Mouse (Mus musculus) frontal cortex, postnatal 36 days (tissue): ENCODE results near the gene Acot2.
"Not testable (repeated sequence)": the region's sequence is repeated elsewhere in the genome, so short reads cannot be mapped to it uniquely, and the experiment has no call there.

Source experiments
- DNase-seq, 2 experiments: peaks; one replicate each; pipeline ENCODE4 v3.0.0; 2022; ENCODE audit warnings: low spot score in 2 of 2

Acot2 gene

DNA sequence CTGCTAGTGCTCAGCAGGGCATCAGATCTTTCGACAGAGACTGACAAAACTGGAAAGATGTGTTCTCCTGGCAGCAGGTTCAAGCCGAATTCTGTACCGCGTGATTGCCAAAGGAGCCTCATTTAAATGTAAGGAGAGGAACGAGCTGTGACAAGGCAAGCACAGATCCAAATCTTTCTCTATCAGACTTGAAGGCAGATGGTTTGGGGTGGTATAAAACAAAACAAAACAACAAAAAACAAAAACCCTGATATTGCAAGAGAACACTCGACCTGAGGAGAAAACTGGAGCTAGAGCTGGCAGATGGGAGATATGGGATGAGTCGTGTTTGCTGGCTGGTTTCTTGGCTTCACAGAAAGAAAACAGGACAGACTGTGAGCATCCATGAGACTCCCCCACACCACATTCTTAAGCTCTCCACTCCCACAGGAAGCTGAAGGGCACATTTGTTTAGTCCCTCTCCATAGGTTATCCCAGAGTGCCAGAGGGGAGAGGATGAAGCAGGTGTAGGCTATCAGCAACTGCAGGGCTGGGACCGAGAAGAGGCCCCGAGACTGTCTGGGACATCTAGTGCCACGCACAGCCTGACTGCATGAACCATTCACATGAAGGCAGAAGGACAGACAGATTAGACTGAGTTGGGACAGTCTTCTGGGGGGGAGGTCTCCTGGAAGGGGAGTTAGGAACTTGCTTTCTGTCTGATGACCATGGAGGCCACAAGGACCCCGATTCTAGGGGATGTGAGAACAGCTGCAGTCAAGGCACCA, 10.9 kb downstream of the Acot2 start:
- peak; percentile 25 to 31 for DNase-seq

GRCm38 (mm10) chr12:83999237-83999636, 11.6 kb downstream of the Acot2 start:
- not testable (repeated sequence) for DNase-seq

DNA sequence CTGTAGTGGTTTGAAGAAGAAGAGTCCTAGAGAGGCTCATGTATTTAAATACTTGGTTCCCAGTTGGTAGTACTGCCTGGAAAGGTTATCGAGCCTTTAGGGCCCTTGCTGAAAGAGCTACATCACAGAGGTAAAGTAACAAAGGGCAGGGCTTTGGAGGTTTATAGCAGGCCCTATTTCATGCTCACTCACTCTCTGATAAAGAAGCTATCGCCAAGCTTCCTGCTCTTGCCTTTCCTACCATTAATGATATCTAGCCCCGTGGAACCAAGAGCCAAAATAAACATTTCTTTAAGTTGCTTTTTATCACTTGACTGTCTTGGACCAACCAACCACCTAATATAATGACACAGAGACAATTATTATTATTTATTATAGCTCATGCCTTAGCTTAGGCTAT, 12.8 kb downstream of the Acot2 start:
- no peak for DNase-seq

DNA sequence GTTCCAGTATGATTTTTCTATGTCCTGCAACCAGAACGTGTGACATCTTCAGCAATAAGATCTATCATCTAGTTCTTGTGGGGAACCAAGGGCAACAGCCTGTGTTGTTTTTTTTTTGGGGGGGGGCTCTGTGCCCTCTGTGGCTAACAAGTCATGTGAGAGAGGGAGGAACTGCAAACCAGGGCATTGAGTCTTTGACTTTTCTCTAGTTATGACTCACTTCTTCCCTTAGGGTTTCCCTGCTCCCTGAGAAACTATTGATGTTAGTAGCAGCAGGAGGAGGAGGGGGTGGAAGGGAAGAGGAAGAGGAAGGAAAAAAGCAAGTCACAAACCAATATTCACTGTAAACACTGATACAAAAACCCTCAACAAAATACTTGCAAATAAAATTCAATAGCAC, 16.2 kb downstream of the Acot2 start:
- no peak for DNase-seq

- no peak for DNase-seq
Measured at GRCm38 (mm10) chr12:84008251-84008650, 20.6 kb downstream of the Acot2 start.

DNA sequence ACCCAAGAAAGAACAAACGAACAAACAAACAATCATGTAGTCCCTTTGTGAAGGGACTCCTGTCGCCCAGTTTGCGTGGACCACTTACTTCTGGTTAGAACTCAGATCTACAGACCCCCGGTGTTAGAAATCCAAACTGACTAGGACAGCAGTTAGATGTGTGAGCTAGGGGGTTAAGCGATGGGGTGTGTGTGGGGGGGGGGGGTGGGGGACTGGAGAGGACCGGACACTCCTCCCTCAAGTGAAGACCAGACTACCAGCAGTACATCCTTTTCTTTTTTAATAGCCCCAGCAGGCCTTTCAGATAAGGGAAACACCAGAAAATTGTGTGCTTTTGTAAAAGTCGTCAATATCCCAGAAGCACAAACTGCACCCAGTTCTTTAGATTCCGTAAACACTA, 21.1 kb downstream of the Acot2 start:
- DNase-seq = no peak

GRCm38 (mm10) chr12:84009171-84009965, 21.7 kb downstream of the Acot2 start, which contains the start of gene Acot1:
Acot1 (plus strand) TSS chr12:84009490.
- DNase-seq = peak; percentile 42 to 64

DNA sequence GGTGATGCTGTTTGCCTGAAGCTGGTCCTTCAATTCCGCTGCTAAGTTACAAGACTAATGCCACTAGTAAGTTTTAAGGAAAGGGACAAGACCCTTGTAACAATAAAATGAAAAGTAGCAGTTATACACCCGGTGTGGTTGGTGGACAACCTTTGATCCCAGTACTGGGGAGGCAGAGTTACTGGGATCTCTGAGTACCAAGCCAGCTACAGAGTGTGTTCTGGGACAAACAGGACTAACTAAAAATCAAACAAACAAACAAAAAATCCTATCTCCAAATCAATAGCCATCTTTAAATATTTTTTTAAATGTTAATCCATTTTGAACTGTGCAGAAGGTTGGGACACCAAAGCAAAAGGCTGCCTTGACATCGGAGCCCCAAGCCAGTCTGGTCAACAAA, 22.5 kb downstream of the Acot2 start:
- DNase-seq = no peak

DNA sequence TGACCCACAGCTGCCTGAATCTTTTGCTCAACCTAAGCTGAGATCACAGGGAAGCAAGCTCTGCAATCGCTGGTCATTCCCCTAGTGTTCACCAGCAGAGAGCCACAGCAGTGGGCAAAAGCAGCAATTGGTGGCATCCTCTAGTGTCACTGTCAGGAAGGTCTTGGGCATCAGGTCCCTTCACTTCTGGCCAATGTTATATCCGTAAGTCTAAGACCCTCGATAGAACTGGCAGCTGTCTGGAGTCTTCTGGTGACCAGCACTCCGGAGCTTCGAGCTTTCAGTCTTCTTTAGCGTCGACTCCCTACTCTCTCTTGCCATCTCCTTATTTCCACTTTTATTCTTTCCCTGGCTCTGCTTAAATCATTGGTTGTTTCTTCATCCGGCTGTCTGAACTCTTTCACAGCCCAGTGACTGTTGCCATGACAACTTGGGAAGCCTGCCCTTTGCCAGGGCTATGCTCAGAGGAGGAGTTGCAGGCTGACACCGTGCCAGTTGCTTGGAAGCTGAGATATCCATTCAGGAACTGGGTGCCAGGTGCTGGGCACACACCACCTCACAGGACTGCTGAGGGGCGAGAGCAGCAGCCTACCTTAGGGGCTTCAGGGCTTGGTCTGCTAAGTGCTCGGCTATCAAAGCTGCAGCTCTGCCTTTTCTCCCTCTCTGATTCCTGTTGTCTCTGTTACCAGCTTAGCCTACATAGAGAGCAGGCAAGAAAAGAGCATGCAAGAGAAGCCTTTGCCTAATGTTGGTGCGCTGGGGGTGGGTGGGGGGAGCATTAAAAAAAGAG, 23.8 kb downstream of the Acot2 start:
- peak; percentile 54 to 64 for DNase-seq

GRCm38 (mm10) chr12:84013130-84013529, 25.5 kb downstream of the Acot2 start:
- no peak for DNase-seq

- peak; percentile 30 to 40 for DNase-seq
Measured at GRCm38 (mm10) chr12:84013701-84014100, 26.0 kb downstream of the Acot2 start.

GRCm38 (mm10) chr12:84020528-84020927, 32.9 kb downstream of the Acot2 start:
- not testable (repeated sequence) for DNase-seq

- DNase-seq = not testable (repeated sequence)
Measured at GRCm38 (mm10) chr12:84022266-84022665, 34.6 kb downstream of the Acot2 start.

GRCm38 (mm10) chr12:84023052-84023745, 35.5 kb downstream of the Acot2 start:
- no peak for DNase-seq

- DNase-seq = no peak
Measured at GRCm38 (mm10) chr12:84025888-84026287, 38.2 kb downstream of the Acot2 start.

GRCm38 (mm10) chr12:84028328-84028727, 40.7 kb downstream of the Acot2 start:
- not testable (repeated sequence) for DNase-seq

- not testable (repeated sequence) for DNase-seq
Measured at GRCm38 (mm10) chr12:84029043-84029442, 41.4 kb downstream of the Acot2 start.

DNA sequence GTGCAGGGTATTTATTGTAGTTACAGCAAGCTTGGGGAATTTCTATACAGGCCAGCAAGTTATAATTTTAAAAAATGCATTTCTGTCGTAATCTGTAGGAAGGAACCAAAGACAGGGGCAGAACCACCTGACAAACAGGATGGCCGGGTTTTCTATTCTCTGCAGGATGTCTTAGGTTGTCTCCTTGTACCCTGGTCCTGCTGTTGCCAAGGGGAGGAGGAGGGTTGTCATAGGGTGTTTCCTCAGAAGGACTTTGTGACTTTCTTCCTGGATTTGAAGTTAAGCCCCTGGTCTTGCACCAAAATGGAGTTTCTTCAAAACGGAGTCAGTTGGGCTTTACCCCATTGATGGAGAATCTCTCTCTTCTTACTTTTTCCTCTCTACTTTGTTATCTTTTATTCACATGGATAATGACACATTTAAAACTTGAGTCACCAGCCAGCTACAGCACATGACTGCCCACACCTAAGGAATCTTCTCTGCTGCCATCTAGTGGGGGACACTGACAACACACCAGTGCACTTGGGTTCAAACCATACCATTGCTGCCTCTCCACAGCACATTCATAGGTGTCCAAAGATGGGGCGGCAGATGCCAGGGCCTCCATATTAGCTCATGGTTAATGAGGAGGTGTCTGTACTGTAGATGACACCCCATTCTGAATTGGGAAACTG, 43.1 kb downstream of the Acot2 start:
- DNase-seq = peak; percentile 77 to 84

DNA sequence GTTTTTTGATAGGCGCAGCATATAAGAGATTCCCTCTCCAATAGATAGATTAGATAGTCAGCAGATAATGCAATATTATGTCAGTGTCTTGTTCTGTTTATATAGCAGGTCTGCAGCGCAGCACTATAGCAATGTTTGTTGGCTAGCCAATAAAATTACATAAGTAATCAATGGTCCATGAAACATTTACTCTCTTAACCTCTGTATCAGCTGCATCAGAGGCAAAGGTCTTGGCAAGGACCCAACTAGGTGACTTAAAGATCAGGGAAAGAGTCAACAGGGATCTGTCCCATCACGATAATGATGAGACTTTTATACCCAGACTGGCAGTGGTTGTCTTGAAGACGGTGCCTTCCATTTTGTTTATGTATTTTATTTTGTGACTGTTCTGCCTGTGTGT, 45.2 kb downstream of the Acot2 start:
- no peak for DNase-seq

DNA sequence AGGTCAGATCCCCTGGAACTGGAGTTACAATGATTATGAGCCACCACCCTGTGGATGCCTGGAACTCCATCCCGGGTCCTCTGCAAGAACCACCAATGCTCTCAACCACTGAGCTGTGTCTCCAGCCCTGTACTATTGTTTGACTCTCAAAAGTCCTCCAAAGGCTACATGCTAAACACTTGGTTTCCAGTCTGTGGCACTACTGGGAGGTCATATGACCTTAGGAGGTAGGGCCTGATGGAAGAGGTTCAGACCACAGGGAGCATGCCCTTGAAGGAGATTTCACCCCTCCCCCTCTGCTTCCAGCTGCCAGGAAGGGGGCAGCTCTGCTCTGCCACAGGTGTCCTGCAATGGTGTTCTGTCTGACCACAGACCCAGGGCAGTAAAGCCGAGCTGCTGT, 45.6 kb downstream of the Acot2 start:
- DNase-seq = not testable (repeated sequence)

GRCm38 (mm10) chr12:84034108-84034507, 46.4 kb downstream of the Acot2 start:
- no peak for DNase-seq
